Mouse (Mus musculus) kidney, postnatal 0 days (tissue): ENCODE measurements around the gene Cntnap2. TPM values are rescaled to one million over a fixed set of nuclear protein-coding genes. Genes with fewer than 3 reads are reported as not detected.

Experiments
- ATAC-seq: fragments of 200-750 bp; cut with Nextera tagmentation; replicated peaks from 2 replicates; pipeline ENCODE4 v1.8.0; 2017; ENCODE audit warnings: low read depth, moderate number of reproducible peaks, moderate TSS enrichment, moderate library complexity; ENCODE audit not compliant: low FRiP score
- DNase-seq: peaks from one replicate; pipeline ENCODE4 v3.0.0-alpha.2; 2016; ENCODE audit warnings: low spot score
- H3K27ac ChIP-seq: fragments of 300-500 bp; sonication (generic); 2 replicates; pipeline ENCODE4 v1.5.1; 2014; ENCODE audit warnings: mild to moderate bottlenecking
- H3K27me3 ChIP-seq: fragments of 300-500 bp; sonication (generic); 2 replicates; pipeline ENCODE4 v1.6.1; 2014; ENCODE audit warnings: low read length, mixed read lengths; ENCODE audit not compliant: insufficient read depth
- H3K36me3 ChIP-seq: fragments of 300-500 bp; sonication (generic); 2 replicates; pipeline ENCODE4 v1.6.1; 2014; ENCODE audit warnings: low read length, mixed read lengths; ENCODE audit not compliant: insufficient read depth
- H3K4me1 ChIP-seq: fragments of 300-500 bp; sonication (generic); replicated peaks from 2 replicates; pipeline ENCODE4 v1.6.1; 2014; ENCODE audit warnings: antibody characterized with exemption, low read length, mixed read lengths; ENCODE audit not compliant: insufficient read depth
- H3K4me2 ChIP-seq: fragments of 300-500 bp; sonication (generic); 2 replicates; pipeline ENCODE4 v1.6.1; 2014; ENCODE audit warnings: mild to moderate bottlenecking, low read length, moderate library complexity, mixed read lengths
- H3K4me3 ChIP-seq: fragments of 300-500 bp; sonication (generic); replicated peaks from 2 replicates; pipeline ENCODE4 v1.5.1; 2014; ENCODE audit warnings: low read depth, low read length
- H3K9ac ChIP-seq: fragments of 300-500 bp; sonication (generic); 2 replicates; pipeline ENCODE4 v1.6.1; 2014; ENCODE audit warnings: low read depth, low read length
- H3K9me3 ChIP-seq: fragments of 300-500 bp; sonication (generic); replicated peaks from 2 replicates; pipeline ENCODE4 v1.6.1; 2016; ENCODE audit warnings: low read length, inconsistent platforms, mixed read lengths
- CTCF ChIP-seq: IDR thresholded peaks from 2 replicates; pipeline ENCODE4 v1.5.1; 2016; ENCODE audit warnings: antibody characterized with exemption, low read depth, mild to moderate bottlenecking, moderate library complexity
- WGBS: fragments of 180-500 bp; shearing (Covaris S2); extraction: QIAGEN DNeasy Blood & Tissue Kit; methylation state at CpG from one replicate; pipeline ENCODE4 v1.1.7; 2014; 5-methylcytosine and 5-hydroxymethylcytosine counted together
- polyA plus RNA-seq: library from polyadenylated mRNA; unstranded; fragments of >200 nt; fragmentation: Nextera tagmentation; extraction: Ambion mirVana; gene quantifications from 2 replicates; pipeline ENCODE4 v1.2.1, GENCODE M21; 2015

Gene Cntnap2
- polyA plus RNA-seq, 1 experiment from 2014 or later, result 2.8 TPM

GRCm38 (mm10) chr6:45988051-45988450, 928.9 kb downstream of the Cntnap2 start:
- DNase-seq (no peak), ATAC-seq (no peak)
- no peaks in the 10 kb centered on the region for H3K4me1 ChIP-seq
- H3K4me3 ChIP-seq, result no peak overlapping the region
- H3K4me2 ChIP-seq, result no peak overlapping the region
- no peak for TF ChIP-seq CTCF
- H3K9ac ChIP-seq, result no peak overlapping the region
- H3K27ac ChIP-seq, result no peak overlapping the region
- no peaks in the 10 kb centered on the region for H3K9me3 ChIP-seq
- H3K27me3 ChIP-seq, result no peaks in the 10 kb centered on the region
- 86% methylated on average over 3 of the region's 3 CpGs for WGBS
- H3K36me3 ChIP-seq, result no peaks in the 10 kb centered on the region

- H3K9me3 ChIP-seq, result no peaks in the 10 kb centered on the region
- H3K27ac ChIP-seq, result no peak overlapping the region
- no peaks in the 10 kb centered on the region for H3K36me3 ChIP-seq
- no peak overlapping the region for H3K9ac ChIP-seq
- ATAC-seq, result no peak
- no peak overlapping the region for H3K4me2 ChIP-seq
- TF ChIP-seq CTCF, result no peak
- H3K4me3 ChIP-seq, result no peak overlapping the region
- H3K4me1 ChIP-seq, result no peaks in the 10 kb centered on the region
- H3K27me3 ChIP-seq, result no peaks in the 10 kb centered on the region
- WGBS, result 100% methylated on average over 1 of the region's 1 CpGs
- DNase-seq, result no peak
Measured at GRCm38 (mm10) chr6:45991086-45991485, 931.9 kb downstream of the Cntnap2 start.

- WGBS, result 91% methylated on average over 2 of the region's 2 CpGs
Measured at GRCm38 (mm10) chr6:46022515-46023143, 963.5 kb downstream of the Cntnap2 start.

GRCm38 (mm10) chr6:46031821-46032594, 972.9 kb downstream of the Cntnap2 start:
- H3K4me2 ChIP-seq, result no peak overlapping the region
- DNase-seq (no peak), ATAC-seq (no peak)
- H3K4me3 ChIP-seq, result no peak overlapping the region
- 73% methylated on average over 2 of the region's 2 CpGs for WGBS
- no peaks in the 10 kb centered on the region for H3K27me3 ChIP-seq
- no peak overlapping the region for H3K9ac ChIP-seq
- TF ChIP-seq CTCF, result no peak
- no peaks in the 10 kb centered on the region for H3K36me3 ChIP-seq
- H3K4me1 ChIP-seq, result no peaks in the 10 kb centered on the region
- no peak overlapping the region for H3K27ac ChIP-seq
- no peaks in the 10 kb centered on the region for H3K9me3 ChIP-seq

More at GRCm38 (mm10) chr6:46022515-46023143, 963.5 kb downstream of the Cntnap2 start:
- no peaks in the 10 kb centered on the region for H3K9me3 ChIP-seq
- no peak overlapping the region for H3K27ac ChIP-seq
- no peaks in the 10 kb centered on the region for H3K36me3 ChIP-seq
- no peak for DNase-seq
- no peak for ATAC-seq
- no peaks in the 10 kb centered on the region for H3K27me3 ChIP-seq
- no peak overlapping the region for H3K4me3 ChIP-seq
- H3K4me2 ChIP-seq, result no peak overlapping the region
- H3K9ac ChIP-seq, result no peak overlapping the region
- H3K4me1 ChIP-seq, result no peaks in the 10 kb centered on the region
- TF ChIP-seq CTCF, result no peak

- 65% methylated on average over 2 of the region's 2 CpGs for WGBS
- H3K4me2 ChIP-seq, result no peak overlapping the region
- H3K27ac ChIP-seq, result no peak overlapping the region
- no peak for DNase-seq
- no peaks in the 10 kb centered on the region for H3K27me3 ChIP-seq
- H3K36me3 ChIP-seq, result no peaks in the 10 kb centered on the region
- peak; percentile 42; the same call in 1 of the 2 replicates for TF ChIP-seq CTCF
- no peaks in the 10 kb centered on the region for H3K9me3 ChIP-seq
- ATAC-seq, result no peak
- H3K4me3 ChIP-seq, result no peak overlapping the region
- no peak overlapping the region for H3K9ac ChIP-seq
- H3K4me1 ChIP-seq, result no peaks in the 10 kb centered on the region
Measured at GRCm38 (mm10) chr6:46033108-46033507, 974.0 kb downstream of the Cntnap2 start.

GRCm38 (mm10) chr6:46040671-46041070, 981.5 kb downstream of the Cntnap2 start:
- H3K9ac ChIP-seq, result no peak overlapping the region
- DNase-seq (no peak), ATAC-seq (no peak)
- WGBS, result 72% methylated on average over 4 of the region's 4 CpGs
- H3K4me1 ChIP-seq, result no peaks in the 10 kb centered on the region
- no peaks in the 10 kb centered on the region for H3K9me3 ChIP-seq
- H3K27ac ChIP-seq, result no peak overlapping the region
- no peak overlapping the region for H3K4me3 ChIP-seq
- no peak for TF ChIP-seq CTCF
- no peaks in the 10 kb centered on the region for H3K36me3 ChIP-seq
- no peak overlapping the region for H3K4me2 ChIP-seq
- H3K27me3 ChIP-seq, result no peaks in the 10 kb centered on the region
